Mouse (Mus musculus) myocyte (in vitro differentiated cells): ENCODE data around the gene Ubox5. TPM values are rescaled to one million over a fixed set of nuclear protein-coding genes. Genes with fewer than 3 reads are reported as not detected.
A peak's percentile ranks its signal among the peaks of the same experiment; 100 is the strongest.

Experiments used
- H3K27me3 ChIP-seq: one replicate; pipeline ENCODE4 v1.6.1; 2011; ENCODE audit not compliant: control insufficient read depth, insufficient read depth, insufficient read length
- H3K36me3 ChIP-seq: one replicate; pipeline ENCODE4 v1.6.1; 2011; ENCODE audit not compliant: control insufficient read depth, insufficient read depth
- H3K4me2 ChIP-seq: one replicate; pipeline ENCODE4 v1.6.1; 2011; ENCODE audit warnings: low read depth, control low read depth
- H3K4me3 ChIP-seq: one replicate; pipeline ENCODE4 v1.5.1; 2011; ENCODE audit warnings: mild to moderate bottlenecking, control low read depth, moderate library complexity
- H3K79me2 ChIP-seq: one replicate; pipeline ENCODE4 v1.6.1; 2011; ENCODE audit not compliant: control insufficient read depth, insufficient read depth
- H3ac ChIP-seq: one replicate; pipeline ENCODE4 v1.6.1; 2011; ENCODE audit not compliant: control insufficient read depth, insufficient read length
- CEBPB ChIP-seq: IDR thresholded peaks from 2 replicates; pipeline ENCODE4 v1.6.1; 2011; ENCODE audit warnings: mild to moderate bottlenecking, moderate library complexity; ENCODE audit not compliant: poor library complexity, insufficient read depth, severe bottlenecking
- E2F4 ChIP-seq: IDR thresholded peaks from one replicate; pipeline ENCODE4 v1.6.1; 2011; ENCODE audit warnings: mild to moderate bottlenecking, control low read depth, moderate library complexity; ENCODE audit not compliant: insufficient read depth
- MAX ChIP-seq: IDR thresholded peaks from one replicate; pipeline ENCODE4 v1.6.1; 2011; ENCODE audit warnings: low read depth, mild to moderate bottlenecking, control low read depth
- MYOD1 ChIP-seq, 3 experiments: IDR thresholded peaks; one replicate each; pipeline ENCODE4 v1.6.1; 2011; ENCODE audit warnings: control low read depth in 2 of 3, low read depth in 2 of 3, mild to moderate bottlenecking in 2 of 3, moderate library complexity in 1 of 3; ENCODE audit not compliant: insufficient read length in 2 of 3, control insufficient read depth in 1 of 3
- MYOG ChIP-seq, 3 experiments: IDR thresholded peaks; one replicate each; pipeline ENCODE4 v1.6.1; 2011; ENCODE audit warnings: control low read depth in 2 of 3, low read depth in 2 of 3, mild to moderate bottlenecking in 2 of 3; ENCODE audit not compliant: insufficient read length in 2 of 3, control insufficient read depth in 1 of 3, insufficient read depth in 1 of 3
- POLR2A ChIP-seq: IDR thresholded peaks from one replicate; pipeline ENCODE4 v1.6.1; 2011; ENCODE audit warnings: low read depth, mild to moderate bottlenecking, control low read depth, moderate library complexity; ENCODE audit not compliant: insufficient read length
- POLR2AphosphoS2 ChIP-seq: IDR thresholded peaks from one replicate; pipeline ENCODE4 v1.6.1; 2011; ENCODE audit warnings: low read depth, control low read depth; ENCODE audit not compliant: insufficient read length
- REST ChIP-seq: IDR thresholded peaks from one replicate; pipeline ENCODE4 v1.6.1; 2011; ENCODE audit warnings: mild to moderate bottlenecking, control low read depth, moderate library complexity; ENCODE audit not compliant: insufficient read depth, insufficient read length
- SRF ChIP-seq: IDR thresholded peaks from one replicate; pipeline ENCODE4 v1.6.1; 2011; ENCODE audit warnings: low read depth; ENCODE audit not compliant: control insufficient read depth, insufficient read length
- TCF12 ChIP-seq: IDR thresholded peaks from one replicate; pipeline ENCODE4 v1.6.1; 2011; ENCODE audit warnings: mild to moderate bottlenecking, control low read depth; ENCODE audit not compliant: poor library complexity, insufficient read depth, severe bottlenecking
- TCF3 ChIP-seq: IDR thresholded peaks from one replicate; pipeline ENCODE4 v1.6.1; 2011; ENCODE audit warnings: low read depth, control low read depth; ENCODE audit not compliant: insufficient read length
- USF1 ChIP-seq: IDR thresholded peaks from one replicate; pipeline ENCODE4 v1.6.1; 2011; ENCODE audit warnings: low read depth, mild to moderate bottlenecking, control low read depth, moderate library complexity
- polyA plus RNA-seq: library from polyadenylated mRNA; unstranded; fragments of >200 nt; fragmentation: generic; extraction: Trizol; gene quantifications from one replicate; pipeline ENCODE4 v1.2.1, GENCODE M21; 2012; ENCODE audit warnings: missing spikeins

Ubox5 gene
- polyA plus RNA-seq, 1 experiment: 5.4 TPM

- Histone ChIP-seq H3K79me2 (no peaks in the 10 kb centered on the region), H3K4me2 (no peak within 1 kb of the TSS), H3ac (no peak within 1 kb of the TSS), H3K27me3 (peaks cover 9% of the 10 kb centered on the region), H3K36me3 (no peaks in the 10 kb centered on the region), H3K4me3 (no peak within 1 kb of the TSS)
- no peak for TF ChIP-seq MYOG (IDR thresholded peaks at IDR 0.05; ENCODE audit: control insufficient read depth in 1 of 3, insufficient read depth in 1 of 3, insufficient read length in 2 of 3, low read depth in 2 of 3)
- TF ChIP-seq POLR2AphosphoS2: no peak
- TF ChIP-seq E2F4: no peak
- TF ChIP-seq TCF12: no peak
- no peak for TF ChIP-seq POLR2A
- TF ChIP-seq REST: no peak
- no peak for TF ChIP-seq MAX
- TF ChIP-seq USF1: no peak
- no peak for TF ChIP-seq TCF3
- no peak for TF ChIP-seq SRF
- TF ChIP-seq CEBPB: no peak
- TF ChIP-seq MYOD1 (IDR thresholded peaks at IDR 0.05; ENCODE audit: control insufficient read depth in 1 of 3, insufficient read length in 2 of 3, low read depth in 2 of 3): no peak
Measured at GRCm38 (mm10) chr2:130575873-130576272, 54.0 kb downstream of the Ubox5 start, which contains the start of gene Oxt. TSS of gene Oxt (plus strand) at chr2:130576173.

DNA sequence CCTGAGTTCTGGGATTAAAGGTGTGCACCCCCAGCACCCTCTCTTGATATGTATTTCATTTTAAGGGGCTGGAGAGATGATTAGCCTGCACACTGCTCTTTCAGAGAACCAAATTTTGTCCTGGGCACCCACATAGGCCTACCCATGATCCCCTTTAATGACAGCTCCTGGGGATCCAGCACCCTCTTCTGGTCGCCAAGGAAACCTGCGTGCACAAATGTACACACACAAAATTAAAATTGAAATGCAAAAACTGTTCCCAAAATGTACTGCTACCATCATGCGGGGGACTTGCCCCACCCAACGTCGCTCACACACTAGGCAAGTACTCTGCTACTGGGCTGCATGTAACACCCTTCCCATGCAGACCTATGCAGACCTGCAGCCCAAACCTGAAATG is 54.9 kb downstream of the Ubox5 start:
- H3K27me3 ChIP-seq: peaks cover under 1% of the 10 kb centered on the region
- no peaks in the 10 kb centered on the region for H3K36me3 ChIP-seq
- H3K4me2 ChIP-seq: no peak overlapping the region
- no peaks in the 10 kb centered on the region for H3K79me2 ChIP-seq
- no peak overlapping the region for H3ac ChIP-seq
- TF ChIP-seq USF1 (no peak), TCF3 (no peak), POLR2AphosphoS2 (no peak), POLR2A (no peak), MAX (no peak), SRF (no peak), MYOG (IDR thresholded peaks at IDR 0.05; ENCODE audit: control insufficient read depth in 1 of 3, insufficient read depth in 1 of 3, insufficient read length in 2 of 3, low read depth in 2 of 3) (no peak), E2F4 (no peak), REST (no peak), MYOD1 (IDR thresholded peaks at IDR 0.05; ENCODE audit: control insufficient read depth in 1 of 3, insufficient read length in 2 of 3, low read depth in 2 of 3) (no peak), CEBPB (no peak), TCF12 (no peak)
- no peak overlapping the region for H3K4me3 ChIP-seq

DNA sequence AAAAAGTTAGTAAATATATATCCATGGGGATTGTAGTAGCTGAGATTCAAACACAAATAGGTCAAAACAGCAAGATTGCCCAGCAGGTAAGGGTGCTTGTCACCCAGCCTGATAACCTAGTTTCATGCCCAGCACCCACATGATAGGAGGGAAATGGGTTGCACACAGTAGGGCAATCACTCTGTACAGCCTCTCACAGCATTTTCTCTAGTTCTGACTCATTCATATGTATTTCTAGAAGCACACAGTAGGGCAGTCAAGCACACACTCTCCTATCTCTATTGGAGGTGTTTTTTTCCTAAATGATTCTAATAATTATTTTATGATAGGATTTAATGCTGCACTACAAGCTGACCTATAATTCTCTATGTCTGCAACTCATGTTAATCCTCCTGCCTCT is 59.9 kb downstream of the Ubox5 start:
- no peak for TF ChIP-seq SRF
- TF ChIP-seq POLR2AphosphoS2: no peak
- TF ChIP-seq MAX: no peak
- no peak for TF ChIP-seq E2F4
- TF ChIP-seq REST: no peak
- TF ChIP-seq USF1: no peak
- Histone ChIP-seq H3K36me3 (peaks cover 6% of the 10 kb centered on the region), H3K4me3 (no peak overlapping the region), H3K4me2 (no peak overlapping the region), H3K79me2 (peaks cover 4% of the 10 kb centered on the region), H3ac (no peak overlapping the region), H3K27me3 (no peaks in the 10 kb centered on the region)

GRCm38 (mm10) chr2:130568921-130569320 is 60.9 kb downstream of the Ubox5 start:
- TF ChIP-seq MYOD1 (IDR thresholded peaks at IDR 0.05; ENCODE audit: control insufficient read depth in 1 of 3, insufficient read length in 2 of 3, low read depth in 2 of 3) (no peak), TCF12 (no peak), MYOG (IDR thresholded peaks at IDR 0.05; ENCODE audit: control insufficient read depth in 1 of 3, insufficient read depth in 1 of 3, insufficient read length in 2 of 3, low read depth in 2 of 3) (no peak), REST (no peak), E2F4 (no peak), SRF (no peak), CEBPB (no peak), MAX (no peak), POLR2A (no peak), TCF3 (no peak), POLR2AphosphoS2 (no peak), USF1 (no peak)
- Histone ChIP-seq H3ac (no peak overlapping the region), H3K36me3 (peaks cover 6% of the 10 kb centered on the region), H3K4me2 (no peak overlapping the region), H3K27me3 (no peaks in the 10 kb centered on the region), H3K79me2 (peaks cover 13% of the 10 kb centered on the region), H3K4me3 (no peak overlapping the region)

DNA sequence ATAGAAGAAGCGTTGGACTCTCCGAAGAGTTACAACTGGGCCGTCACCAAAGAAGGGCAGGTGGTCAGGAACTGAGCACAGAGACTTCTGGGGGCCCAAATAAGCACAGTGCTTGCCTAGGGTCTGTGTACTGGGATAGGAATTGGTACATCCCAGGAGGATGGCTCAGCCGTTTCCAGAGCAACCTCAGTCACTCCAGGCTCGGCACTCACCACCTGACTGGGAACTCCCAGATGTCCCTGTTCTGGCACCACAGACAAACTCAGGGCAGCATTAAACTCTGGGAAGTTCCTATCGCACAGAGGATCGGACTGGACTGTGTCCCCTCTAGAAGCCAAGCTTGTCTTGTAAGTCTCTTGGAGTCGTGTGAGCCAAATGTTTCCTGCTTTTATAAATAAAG is 64.9 kb downstream of the Ubox5 start:
- peak overlapping the region; percentile 84 for H3K4me2 ChIP-seq
- no peak for TF ChIP-seq CEBPB
- TF ChIP-seq SRF: no peak
- no peak for TF ChIP-seq POLR2AphosphoS2
- TF ChIP-seq POLR2A: no peak
- no peak for TF ChIP-seq USF1
- no peak for TF ChIP-seq MAX
- peaks cover 13% of the 10 kb centered on the region for H3K79me2 ChIP-seq
- H3K36me3 ChIP-seq: peaks cover 6% of the 10 kb centered on the region
- H3K4me3 ChIP-seq: peak overlapping the region; percentile 81
- H3K27me3 ChIP-seq: no peaks in the 10 kb centered on the region
- H3ac ChIP-seq: no peak overlapping the region
